Mouse (Mus musculus) forebrain, embryonic 10.5 days (tissue): ENCODE measurements around the gene Runx3. TPM values are rescaled to one million over a fixed set of nuclear protein-coding genes. Genes with fewer than 3 reads are reported as not detected.

Experiments used
- DNase-seq: peaks from one replicate; pipeline ENCODE4 v3.0.0-alpha.2; 2017; ENCODE audit warnings: low spot score; ENCODE audit errors: extremely low spot score
- H3K27ac ChIP-seq: fragments of 300-500 bp; sonication (generic); 2 replicates; pipeline ENCODE4 v1.5.1; 2016; ENCODE audit warnings: mild to moderate bottlenecking
- H3K27me3 ChIP-seq: fragments of 300-500 bp; sonication (generic); 2 replicates; pipeline ENCODE4 v1.6.1; 2016; ENCODE audit warnings: mild to moderate bottlenecking; ENCODE audit not compliant: poor library complexity, severe bottlenecking
- H3K36me3 ChIP-seq: fragments of 300-500 bp; sonication (generic); replicated peaks from 2 replicates; pipeline ENCODE4 v1.6.1; 2016; ENCODE audit warnings: mild to moderate bottlenecking, moderate library complexity
- H3K4me1 ChIP-seq: fragments of 300-500 bp; sonication (generic); 2 replicates; pipeline ENCODE4 v1.6.1; 2016
- H3K4me3 ChIP-seq: fragments of 300-500 bp; sonication (generic); 2 replicates; pipeline ENCODE4 v1.5.1; 2016; ENCODE audit warnings: mild to moderate bottlenecking, moderate library complexity
- H3K9me3 ChIP-seq: fragments of 300-500 bp; sonication (generic); 2 replicates; pipeline ENCODE4 v1.6.1; 2016; ENCODE audit warnings: mild to moderate bottlenecking, moderate library complexity
- WGBS: fragments of 180-500 bp; shearing (Covaris S2); methylation state at CpG from one replicate; pipeline ENCODE4 v1.1.7; 2016; 5-methylcytosine and 5-hydroxymethylcytosine counted together
- polyA plus RNA-seq: library from polyadenylated mRNA; unstranded; fragments of >200 nt; fragmentation: Nextera tagmentation; extraction: Ambion mirVana; gene quantifications from 2 replicates; pipeline ENCODE4 v1.2.1, GENCODE M21; 2016

Runx3 gene
- polyA plus RNA-seq = 0.04 TPM in 1 of 2 replicates, not detected in the other

GRCm38 (mm10) chr4:135120342-135121100, at the start of gene Runx3:
Gene Runx3, plus strand, starts transcription at chr4:135120652.
- 81% methylated on average over 18 of the region's 18 CpGs for WGBS
- Histone ChIP-seq H3K27me3 (peaks cover 4% of the 10 kb centered on the region; the same call in 1 of the 2 replicates), H3K4me3 (no peak within 1 kb of the TSS), H3K36me3 (no peaks in the 10 kb centered on the region), H3K4me1 (peaks cover 22% of the 10 kb centered on the region), H3K9me3 (no peaks in the 10 kb centered on the region), H3K27ac (no peak within 1 kb of the TSS; the same call in 1 of the 2 replicates)
- no peak for DNase-seq

DNA sequence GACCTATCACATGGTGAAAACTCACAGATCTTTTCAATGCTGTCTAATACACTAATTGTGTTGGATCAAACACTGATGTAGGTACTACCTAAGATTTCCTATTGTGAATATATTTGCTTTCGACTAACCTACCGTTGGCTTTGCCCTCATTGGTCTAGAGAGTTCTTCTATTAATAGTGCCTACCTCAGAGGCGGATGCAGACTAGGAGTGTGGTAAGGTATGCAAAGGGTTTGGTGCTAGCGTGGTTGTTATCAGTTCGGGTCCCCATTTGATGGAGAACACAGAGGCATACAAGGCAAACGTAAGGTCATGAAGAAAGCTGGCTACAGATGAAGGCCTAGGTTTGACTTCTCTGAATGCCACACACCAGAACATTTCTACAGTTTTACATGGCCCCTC, 47.8 kb upstream of the Runx3 start:
- H3K4me3 ChIP-seq = no peak overlapping the region
- DNase-seq = no peak
- peaks cover 2% of the 10 kb centered on the region for H3K4me1 ChIP-seq
- 92% methylated on average over 6 of the region's 6 CpGs for WGBS
- no peak overlapping the region for H3K27ac ChIP-seq
- no peaks in the 10 kb centered on the region for H3K27me3 ChIP-seq
- no peaks in the 10 kb centered on the region for H3K36me3 ChIP-seq
- no peaks in the 10 kb centered on the region for H3K9me3 ChIP-seq

DNA sequence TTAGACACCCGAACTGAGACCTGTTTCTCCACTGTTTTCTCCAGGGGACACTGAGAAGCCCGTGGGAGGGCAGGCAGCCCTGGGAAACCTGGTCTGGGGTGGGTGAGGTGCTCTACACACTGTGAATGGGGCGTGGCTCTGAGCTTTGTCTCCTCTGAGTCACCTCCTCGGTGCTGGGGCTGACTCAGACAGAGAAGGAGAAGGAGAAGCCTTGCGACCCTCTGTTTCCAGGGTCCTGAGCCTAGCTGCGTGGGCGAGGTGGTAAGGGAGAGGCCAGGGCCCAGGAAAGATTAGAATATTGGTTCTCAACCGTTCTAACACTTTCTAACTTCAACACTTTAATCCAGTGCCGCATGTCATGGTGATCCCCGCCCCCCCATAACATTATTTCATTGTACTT, 46.9 kb upstream of the Runx3 start:
- Histone ChIP-seq H3K4me1 (no peaks in the 10 kb centered on the region), H3K36me3 (no peaks in the 10 kb centered on the region), H3K27me3 (no peaks in the 10 kb centered on the region), H3K9me3 (no peaks in the 10 kb centered on the region), H3K27ac (no peak overlapping the region), H3K4me3 (no peak overlapping the region)
- WGBS = 79% methylated on average over 10 of the region's 10 CpGs
- no peak for DNase-seq

DNA sequence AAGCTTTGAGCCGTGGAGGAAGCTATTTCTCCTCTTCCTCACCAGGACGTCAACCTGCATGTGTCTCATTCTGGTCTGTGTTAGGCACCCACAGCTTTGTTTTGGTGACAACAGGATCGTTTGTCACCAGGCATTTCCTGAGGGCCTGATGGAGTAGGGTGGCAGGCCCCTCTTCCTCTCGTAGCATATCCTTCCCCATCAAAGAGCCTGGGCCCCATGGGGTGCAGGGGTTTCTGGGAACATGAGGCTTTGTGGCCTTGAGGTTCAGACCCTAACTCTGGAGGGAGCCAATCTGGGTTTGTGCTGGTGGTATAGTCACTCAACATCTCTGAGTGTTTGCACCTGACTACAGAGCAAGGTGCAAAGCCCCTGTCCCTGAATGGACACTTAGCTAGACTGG, 45.8 kb upstream of the Runx3 start:
- Histone ChIP-seq H3K27ac (no peak overlapping the region), H3K27me3 (no peaks in the 10 kb centered on the region), H3K4me3 (no peak overlapping the region), H3K4me1 (peaks cover 2% of the 10 kb centered on the region), H3K36me3 (no peaks in the 10 kb centered on the region), H3K9me3 (no peaks in the 10 kb centered on the region)
- no peak for DNase-seq
- 79% methylated on average over 4 of the region's 4 CpGs for WGBS

GRCm38 (mm10) chr4:135075360-135075759, 45.1 kb upstream of the Runx3 start:
- H3K27me3 ChIP-seq = peaks cover 2% of the 10 kb centered on the region; the same call in 1 of the 2 replicates
- H3K4me3 ChIP-seq = no peak overlapping the region
- WGBS = 90% methylated on average over 6 of the region's 6 CpGs
- H3K9me3 ChIP-seq = no peaks in the 10 kb centered on the region
- H3K4me1 ChIP-seq = peaks cover 9% of the 10 kb centered on the region
- no peak overlapping the region for H3K27ac ChIP-seq
- H3K36me3 ChIP-seq = no peaks in the 10 kb centered on the region
- DNase-seq = no peak

GRCm38 (mm10) chr4:135076611-135077010, 43.8 kb upstream of the Runx3 start:
- Histone ChIP-seq H3K36me3 (no peaks in the 10 kb centered on the region), H3K27me3 (peaks cover 7% of the 10 kb centered on the region; the same call in 1 of the 2 replicates), H3K4me1 (peaks cover 13% of the 10 kb centered on the region), H3K4me3 (no peak overlapping the region), H3K9me3 (no peaks in the 10 kb centered on the region), H3K27ac (no peak overlapping the region)
- 79% methylated on average over 5 of the region's 5 CpGs for WGBS
- no peak for DNase-seq

DNA sequence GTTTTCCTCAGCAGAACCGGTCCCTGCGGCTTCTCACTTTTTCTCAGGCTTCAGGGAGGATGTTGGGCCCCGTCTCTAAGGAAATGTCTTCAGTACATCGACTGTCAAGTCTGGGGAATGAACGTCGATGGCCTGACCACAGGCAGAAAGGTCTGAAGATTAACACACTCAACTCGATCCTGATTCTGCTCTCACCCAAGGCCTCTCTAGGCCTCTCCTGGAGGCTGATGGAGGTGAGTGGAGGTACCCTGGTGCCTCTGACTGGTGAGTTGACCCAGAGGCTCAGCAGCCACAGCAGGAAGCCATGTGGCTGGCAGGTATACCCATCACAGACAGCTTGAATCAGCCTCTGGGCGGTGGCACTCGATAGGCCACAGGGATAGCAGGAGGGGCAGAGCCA, 43.3 kb upstream of the Runx3 start:
- no peak overlapping the region for H3K4me3 ChIP-seq
- no peak for DNase-seq
- no peaks in the 10 kb centered on the region for H3K36me3 ChIP-seq
- 86% methylated on average over 9 of the region's 9 CpGs for WGBS
- no peaks in the 10 kb centered on the region for H3K9me3 ChIP-seq
- peaks cover 13% of the 10 kb centered on the region for H3K4me1 ChIP-seq
- H3K27me3 ChIP-seq = peaks cover 7% of the 10 kb centered on the region; the same call in 1 of the 2 replicates
- H3K27ac ChIP-seq = no peak overlapping the region

DNA sequence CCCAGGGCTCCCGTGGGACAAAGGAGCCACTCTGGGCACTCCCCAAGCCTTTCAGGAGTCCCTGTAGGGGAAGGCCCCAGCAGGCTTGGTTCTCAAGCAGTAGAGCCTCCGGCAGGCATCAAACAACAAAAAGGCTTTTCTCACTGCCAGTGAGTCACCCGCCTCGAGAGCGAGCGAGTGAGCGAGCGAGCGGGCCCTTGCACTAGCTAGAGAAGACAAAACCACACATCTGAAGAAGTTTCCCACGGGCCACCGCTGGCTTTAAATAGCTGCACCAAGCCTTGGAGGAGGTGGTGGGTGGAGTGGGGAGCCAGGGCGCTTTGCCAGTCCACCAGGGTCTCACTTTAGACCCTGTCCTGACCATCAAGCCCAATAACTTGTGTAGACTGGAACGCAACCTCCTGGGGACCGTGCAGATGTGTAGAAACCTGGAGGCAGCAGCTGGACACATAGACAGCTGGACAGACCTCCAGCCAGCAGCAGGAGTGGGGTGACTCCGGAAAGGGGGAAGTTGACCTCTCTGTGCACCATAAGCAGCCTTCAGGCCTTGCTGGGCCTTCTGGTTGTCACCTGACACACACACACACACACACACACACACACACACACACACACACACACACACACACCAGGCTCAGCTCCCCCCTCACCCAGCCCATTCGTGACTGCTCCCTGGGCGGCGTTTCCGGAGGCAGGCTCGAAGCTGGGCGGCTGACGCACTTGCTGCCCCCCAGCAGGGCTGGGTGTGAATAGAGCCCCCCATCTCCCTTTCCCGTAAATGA, 40.4 kb upstream of the Runx3 start:
- Histone ChIP-seq H3K27me3 (peaks cover 7% of the 10 kb centered on the region; the same call in 1 of the 2 replicates), H3K4me1 (peaks cover 36% of the 10 kb centered on the region), H3K4me3 (no peak overlapping the region), H3K36me3 (no peaks in the 10 kb centered on the region), H3K27ac (peak overlapping the region; percentile 65), H3K9me3 (no peaks in the 10 kb centered on the region)
- DNase-seq = no peak
- WGBS = 55% methylated on average over 23 of the region's 23 CpGs

- Histone ChIP-seq H3K9me3 (no peaks in the 10 kb centered on the region), H3K36me3 (no peaks in the 10 kb centered on the region), H3K4me3 (no peak overlapping the region), H3K27ac (peak overlapping the region; percentile 65), H3K27me3 (peaks cover 7% of the 10 kb centered on the region; the same call in 1 of the 2 replicates), H3K4me1 (peaks cover 36% of the 10 kb centered on the region)
- DNase-seq = no peak
- WGBS = 72% methylated on average over 7 of the region's 7 CpGs
Measured at GRCm38 (mm10) chr4:135080641-135080920, 39.9 kb upstream of the Runx3 start.

GRCm38 (mm10) chr4:135083089-135083488, 37.4 kb upstream of the Runx3 start:
- DNase-seq = no peak
- Histone ChIP-seq H3K9me3 (no peaks in the 10 kb centered on the region), H3K27ac (no peak overlapping the region), H3K4me1 (peaks cover 37% of the 10 kb centered on the region), H3K4me3 (no peak overlapping the region), H3K27me3 (peaks cover 15% of the 10 kb centered on the region), H3K36me3 (no peaks in the 10 kb centered on the region)
- 79% methylated on average over 6 of the region's 6 CpGs for WGBS

GRCm38 (mm10) chr4:135085077-135085853, 35.2 kb upstream of the Runx3 start:
- peaks cover 15% of the 10 kb centered on the region for H3K27me3 ChIP-seq
- peaks cover 42% of the 10 kb centered on the region for H3K4me1 ChIP-seq
- no peaks in the 10 kb centered on the region for H3K36me3 ChIP-seq
- WGBS = 83% methylated on average over 13 of the region's 13 CpGs
- H3K4me3 ChIP-seq = no peak overlapping the region
- H3K9me3 ChIP-seq = no peaks in the 10 kb centered on the region
- DNase-seq = no peak
- no peak overlapping the region for H3K27ac ChIP-seq

GRCm38 (mm10) chr4:135090613-135091012, 29.8 kb upstream of the Runx3 start:
- H3K27me3 ChIP-seq = peaks cover 12% of the 10 kb centered on the region
- whole genome bisulfite sequencing = 81% methylated on average over 13 of the region's 13 CpGs
- H3K36me3 ChIP-seq = no peaks in the 10 kb centered on the region
- no peak overlapping the region for H3K4me3 ChIP-seq
- no peaks in the 10 kb centered on the region for H3K9me3 ChIP-seq
- no peak overlapping the region for H3K27ac ChIP-seq
- DNase-seq = no peak
- H3K4me1 ChIP-seq = peaks cover 19% of the 10 kb centered on the region
